Mouse (Mus musculus): ENCODE results near the gene Tmem234. TPM values are rescaled to one million over a fixed set of nuclear protein-coding genes. Genes with fewer than 3 reads are reported as not detected.
"Not testable (repeated sequence)": the region's sequence is repeated elsewhere in the genome, so short reads cannot be mapped to it uniquely, and the experiment has no call there.

The Tmem234 gene
- 188 and 191 TPM in 2 replicates for polyA plus RNA-seq (2014; fragmentation: Nextera tagmentation; extraction: Ambion mirVana)

DNA sequence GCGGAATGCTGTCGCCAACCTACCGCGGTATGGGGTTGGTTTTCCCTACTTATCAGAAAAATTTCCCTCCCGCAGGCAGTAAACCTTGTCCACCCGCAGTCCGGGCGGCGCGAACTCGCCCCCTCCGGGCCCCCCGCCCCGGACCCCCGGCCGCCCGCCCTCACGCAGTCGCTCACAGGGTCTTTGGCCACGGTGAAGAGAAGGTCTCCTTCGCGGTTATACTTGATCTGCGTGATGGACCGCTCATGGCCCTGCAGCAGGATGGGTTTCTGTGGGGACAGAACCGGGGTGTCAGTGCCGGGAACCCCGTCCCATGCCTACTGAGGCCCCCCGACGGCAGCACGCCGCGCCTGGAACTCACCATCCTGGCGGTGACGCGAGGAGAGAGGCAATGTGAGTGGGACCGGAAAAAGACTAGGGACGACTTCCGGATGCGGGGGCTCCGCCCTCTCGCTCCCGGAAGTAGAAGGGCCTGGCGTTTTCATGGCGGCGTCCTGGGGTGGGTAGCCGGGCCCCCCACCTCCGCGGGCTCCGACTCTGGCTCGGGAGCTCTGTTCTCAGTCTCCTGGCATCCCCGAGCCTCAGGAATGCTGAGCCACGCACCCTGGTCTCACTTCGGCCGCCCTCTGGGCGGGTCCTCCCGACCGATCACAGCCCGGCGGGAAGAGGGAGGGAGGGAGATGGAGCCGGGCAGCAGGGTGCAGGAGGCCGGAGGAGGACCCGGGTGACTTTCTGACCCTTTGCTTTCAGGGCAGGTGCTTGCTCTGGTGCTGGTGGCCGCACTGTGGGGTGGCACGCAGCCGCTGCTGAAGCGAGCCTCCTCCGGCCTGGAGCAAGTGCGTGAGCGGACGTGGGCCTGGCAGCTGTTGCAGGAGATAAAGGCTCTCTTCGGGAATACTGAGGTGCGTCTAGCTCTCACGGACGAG is at the start of gene Tmem234, which contains the start of gene Eif3i:
Tmem234 (plus strand) TSS at position 436 of the 926 bp plus-strand sequence.
Eif3i (minus strand) TSS at position 416 of the 926 bp plus-strand sequence.
- H3K27ac ChIP-seq (ENCODE audit: low read depth, low read length), result peak within 1 kb of the TSS; percentile 40
- H3K4me2 ChIP-seq (ENCODE audit: low read depth, low read length), result peak within 1 kb of the TSS; percentile 86
- ATAC-seq (ENCODE audit: low read depth), result peak; percentile 89
- under 1% methylated on average over 73 of the region's 74 CpGs for WGBS
- no peaks in the 10 kb centered on the region for H3K9me3 ChIP-seq (ENCODE audit: control insufficient read depth, low read length)
- peaks cover 20% of the 10 kb centered on the region; the same call in 1 of the 2 replicates for H3K36me3 ChIP-seq (ENCODE audit: control insufficient read depth, insufficient read depth, low read length)
- peak within 1 kb of the TSS; percentile 99 for H3K4me3 ChIP-seq (ENCODE audit: low read depth, low read length)
- H3K9ac ChIP-seq (replicated peaks; ENCODE audit: low read depth, low read length), result peak within 1 kb of the TSS; percentile 88
- no peaks in the 10 kb centered on the region for H3K27me3 ChIP-seq (ENCODE audit: control insufficient read depth, insufficient read depth, low read length)
- H3K4me1 ChIP-seq (ENCODE audit: control insufficient read depth, insufficient read depth, low read length), result peaks cover 21% of the 10 kb centered on the region

DNA sequence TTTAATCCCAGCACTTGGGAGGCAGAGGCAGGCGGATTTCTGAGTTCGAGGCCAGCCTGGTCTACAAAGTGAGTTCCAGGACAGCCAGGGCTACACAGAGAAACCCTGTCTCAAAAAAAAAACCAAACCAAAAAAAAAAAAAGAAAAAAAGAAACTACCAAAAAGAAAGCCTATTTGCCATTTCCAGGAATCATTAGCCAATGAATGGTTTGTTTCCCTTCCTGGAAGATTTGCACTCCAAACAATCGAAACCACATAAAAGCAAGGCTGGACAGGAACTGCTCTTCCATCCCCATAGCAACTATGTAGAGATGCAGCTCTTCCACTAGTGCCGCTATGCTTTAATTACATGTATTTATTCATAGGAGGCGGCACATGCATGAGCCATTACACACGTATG is 46.0 kb upstream of the Tmem234 start:
- not testable (repeated sequence) for H3K9ac ChIP-seq (replicated peaks; ENCODE audit: low read depth, low read length); H3K4me1 ChIP-seq (ENCODE audit: control insufficient read depth, insufficient read depth, low read length); H3K27me3 ChIP-seq (ENCODE audit: control insufficient read depth, insufficient read depth, low read length); H3K27ac ChIP-seq (ENCODE audit: low read depth, low read length); ATAC-seq (ENCODE audit: low read depth); H3K36me3 ChIP-seq (ENCODE audit: control insufficient read depth, insufficient read depth, low read length); H3K4me3 ChIP-seq (ENCODE audit: low read depth, low read length); H3K4me2 ChIP-seq (ENCODE audit: low read depth, low read length); H3K9me3 ChIP-seq (ENCODE audit: control insufficient read depth, low read length)
- WGBS, result 52% methylated on average over 4 of the region's 6 CpGs

GRCm38 (mm10) chr4:129555421-129555861 is 45.0 kb upstream of the Tmem234 start:
- Histone ChIP-seq H3K4me3 (ENCODE audit: low read depth, low read length) (peak overlapping the region; percentile 30), H3K4me2 (ENCODE audit: low read depth, low read length) (peak overlapping the region; percentile 52), H3K36me3 (ENCODE audit: control insufficient read depth, insufficient read depth, low read length) (no peaks in the 10 kb centered on the region), H3K9ac (replicated peaks; ENCODE audit: low read depth, low read length) (peak overlapping the region; percentile 37), H3K9me3 (ENCODE audit: control insufficient read depth, low read length) (no peaks in the 10 kb centered on the region), H3K4me1 (ENCODE audit: control insufficient read depth, insufficient read depth, low read length) (peaks cover 2% of the 10 kb centered on the region; the same call in 1 of the 2 replicates), H3K27me3 (ENCODE audit: control insufficient read depth, insufficient read depth, low read length) (no peaks in the 10 kb centered on the region), H3K27ac (ENCODE audit: low read depth, low read length) (peak overlapping the region; percentile 3; the same call in 1 of the 2 replicates)
- peak; percentile 22; the same call in 1 of the 2 replicates for ATAC-seq (ENCODE audit: low read depth)
- 2% methylated on average over 16 of the region's 16 CpGs for WGBS

GRCm38 (mm10) chr4:129555862-129556531 is 44.5 kb upstream of the Tmem234 start:
- H3K27me3 ChIP-seq (ENCODE audit: control insufficient read depth, insufficient read depth, low read length), result no peaks in the 10 kb centered on the region
- under 1% methylated on average over 24 of the region's 24 CpGs for WGBS
- no peaks in the 10 kb centered on the region for H3K36me3 ChIP-seq (ENCODE audit: control insufficient read depth, insufficient read depth, low read length)
- H3K4me3 ChIP-seq (ENCODE audit: low read depth, low read length), result peak overlapping the region; percentile 30
- peak overlapping the region; percentile 37 for H3K9ac ChIP-seq (replicated peaks; ENCODE audit: low read depth, low read length)
- H3K9me3 ChIP-seq (ENCODE audit: control insufficient read depth, low read length), result no peaks in the 10 kb centered on the region
- peak overlapping the region; percentile 52 for H3K4me2 ChIP-seq (ENCODE audit: low read depth, low read length)
- peak; percentile 80 for ATAC-seq (ENCODE audit: low read depth)
- peak overlapping the region; percentile 3 for H3K27ac ChIP-seq (ENCODE audit: low read depth, low read length)
- H3K4me1 ChIP-seq (ENCODE audit: control insufficient read depth, insufficient read depth, low read length), result peaks cover 2% of the 10 kb centered on the region; the same call in 1 of the 2 replicates

- ATAC-seq (ENCODE audit: low read depth), result peak; percentile 76
Measured at GRCm38 (mm10) chr4:129556532-129557223, 43.8 kb upstream of the Tmem234 start.

GRCm38 (mm10) chr4:129557256-129557808 is 43.1 kb upstream of the Tmem234 start:
- no peaks in the 10 kb centered on the region for H3K9me3 ChIP-seq (ENCODE audit: control insufficient read depth, low read length)
- no peaks in the 10 kb centered on the region for H3K36me3 ChIP-seq (ENCODE audit: control insufficient read depth, insufficient read depth, low read length)
- no peak for ATAC-seq (ENCODE audit: low read depth)
- peak overlapping the region; percentile 52; the same call in 1 of the 2 replicates for H3K4me2 ChIP-seq (ENCODE audit: low read depth, low read length)
- no peak overlapping the region for H3K4me3 ChIP-seq (ENCODE audit: low read depth, low read length)
- WGBS, result 83% methylated on average over 9 of the region's 9 CpGs
- H3K27ac ChIP-seq (ENCODE audit: low read depth, low read length), result no peak overlapping the region
- H3K9ac ChIP-seq (replicated peaks; ENCODE audit: low read depth, low read length), result no peak overlapping the region
- H3K27me3 ChIP-seq (ENCODE audit: control insufficient read depth, insufficient read depth, low read length), result no peaks in the 10 kb centered on the region
- H3K4me1 ChIP-seq (ENCODE audit: control insufficient read depth, insufficient read depth, low read length), result peaks cover 2% of the 10 kb centered on the region; the same call in 1 of the 2 replicates

More at GRCm38 (mm10) chr4:129556532-129557223, 43.8 kb upstream of the Tmem234 start:
- Histone ChIP-seq H3K9ac (replicated peaks; ENCODE audit: low read depth, low read length) (peak overlapping the region; percentile 37), H3K36me3 (ENCODE audit: control insufficient read depth, insufficient read depth, low read length) (no peaks in the 10 kb centered on the region), H3K4me3 (ENCODE audit: low read depth, low read length) (peak overlapping the region; percentile 30), H3K27ac (ENCODE audit: low read depth, low read length) (no peak overlapping the region), H3K4me2 (ENCODE audit: low read depth, low read length) (peak overlapping the region; percentile 52), H3K4me1 (ENCODE audit: control insufficient read depth, insufficient read depth, low read length) (peaks cover 2% of the 10 kb centered on the region; the same call in 1 of the 2 replicates), H3K9me3 (ENCODE audit: control insufficient read depth, low read length) (no peaks in the 10 kb centered on the region), H3K27me3 (ENCODE audit: control insufficient read depth, insufficient read depth, low read length) (no peaks in the 10 kb centered on the region)
- 7% methylated on average over 30 of the region's 33 CpGs for WGBS

GRCm38 (mm10) chr4:129558321-129558955 is 42.0 kb upstream of the Tmem234 start:
- H3K9ac ChIP-seq (replicated peaks; ENCODE audit: low read depth, low read length), result no peak overlapping the region
- H3K36me3 ChIP-seq (ENCODE audit: control insufficient read depth, insufficient read depth, low read length), result no peaks in the 10 kb centered on the region
- ATAC-seq (ENCODE audit: low read depth), result no peak
- H3K9me3 ChIP-seq (ENCODE audit: control insufficient read depth, low read length), result no peaks in the 10 kb centered on the region
- H3K4me3 ChIP-seq (ENCODE audit: low read depth, low read length), result no peak overlapping the region
- H3K4me1 ChIP-seq (ENCODE audit: control insufficient read depth, insufficient read depth, low read length), result peaks cover 2% of the 10 kb centered on the region; the same call in 1 of the 2 replicates
- 88% methylated on average over 12 of the region's 12 CpGs for WGBS
- no peaks in the 10 kb centered on the region for H3K27me3 ChIP-seq (ENCODE audit: control insufficient read depth, insufficient read depth, low read length)
- no peak overlapping the region for H3K4me2 ChIP-seq (ENCODE audit: low read depth, low read length)
- no peak overlapping the region for H3K27ac ChIP-seq (ENCODE audit: low read depth, low read length)

DNA sequence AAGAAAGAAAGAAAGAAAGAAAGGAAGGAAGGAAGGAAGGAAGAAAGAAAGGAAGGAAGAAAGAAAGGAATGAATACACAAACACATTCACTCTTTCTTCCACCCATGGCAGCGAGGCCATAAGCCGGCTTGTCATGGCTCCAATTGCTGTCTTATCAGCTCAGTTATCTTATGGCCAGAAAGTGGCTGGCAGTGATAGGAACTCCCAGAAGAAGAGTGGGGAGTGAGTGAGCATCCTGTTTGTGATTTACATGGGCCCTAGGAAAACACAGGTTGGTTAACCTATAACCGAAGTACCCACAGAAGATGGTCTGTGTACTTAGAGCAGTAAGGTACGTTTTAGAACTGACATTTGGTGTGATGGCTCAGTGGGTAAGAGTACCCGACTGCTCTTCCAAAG is 39.3 kb upstream of the Tmem234 start:
- Histone ChIP-seq H3K9me3 (ENCODE audit: control insufficient read depth, low read length) (no peaks in the 10 kb centered on the region), H3K9ac (replicated peaks; ENCODE audit: low read depth, low read length) (no peak overlapping the region), H3K4me3 (ENCODE audit: low read depth, low read length) (no peak overlapping the region), H3K27me3 (ENCODE audit: control insufficient read depth, insufficient read depth, low read length) (no peaks in the 10 kb centered on the region), H3K27ac (ENCODE audit: low read depth, low read length) (no peak overlapping the region), H3K4me2 (ENCODE audit: low read depth, low read length) (no peak overlapping the region), H3K36me3 (ENCODE audit: control insufficient read depth, insufficient read depth, low read length) (no peaks in the 10 kb centered on the region), H3K4me1 (ENCODE audit: control insufficient read depth, insufficient read depth, low read length) (0 out of 2 replicates have a peak, but pooled peaks cover 2% of the 10 kb centered on the region)
- ATAC-seq (ENCODE audit: low read depth), result no peak
- 93% methylated on average over 5 of the region's 5 CpGs for WGBS
